Mouse (Mus musculus): ENCODE data around the gene Tbc1d10a. TPM values are rescaled to one million over a fixed set of nuclear protein-coding genes. Genes with fewer than 3 reads are reported as not detected.
A peak's percentile ranks its signal among the peaks of the same experiment; 100 is the strongest.

The Tbc1d10a gene
- 46.5 and 50.7 TPM in 2 replicates for polyA plus RNA-seq (2012; rRNA removed)

DNA sequence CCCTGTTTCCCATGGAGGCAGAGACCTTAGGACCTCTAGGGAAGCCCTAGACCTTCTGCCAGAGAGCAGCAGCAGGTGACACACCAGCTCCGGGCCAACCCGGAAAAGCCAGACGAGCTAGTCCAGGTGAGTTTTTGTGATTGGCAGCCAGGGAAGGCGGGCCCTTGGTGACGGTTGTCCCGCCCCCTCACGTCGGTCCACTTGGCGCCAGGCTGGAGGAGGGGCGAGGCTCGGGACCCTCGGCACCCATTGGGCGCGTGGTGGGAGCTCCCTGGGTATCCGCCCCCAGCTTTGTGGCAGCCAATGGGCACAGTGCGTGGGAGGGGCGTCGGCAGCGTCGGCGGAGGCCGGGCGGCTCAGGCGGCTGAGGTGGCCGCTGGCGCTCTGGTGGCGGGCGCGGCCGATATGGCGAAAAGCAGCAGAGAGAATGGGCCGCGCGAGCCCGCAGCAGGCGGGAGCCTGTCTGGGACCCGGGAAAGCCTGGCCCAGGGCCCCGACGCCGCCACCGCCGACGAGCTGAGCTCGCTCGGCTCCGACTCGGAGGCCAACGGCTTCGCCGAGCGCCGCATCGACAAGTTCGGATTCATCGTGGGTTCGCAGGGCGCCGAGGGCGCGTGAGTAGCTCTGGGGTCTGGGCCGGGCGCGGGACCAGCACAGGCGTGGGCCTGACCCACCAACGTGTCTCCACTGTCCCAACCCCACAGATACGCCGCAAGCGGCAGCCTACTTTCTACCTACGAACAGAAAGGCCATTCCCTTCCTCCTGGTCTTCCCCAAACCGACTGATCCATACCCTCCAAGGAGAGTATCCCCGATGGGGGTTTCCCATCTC lies at the start of gene Tbc1d10a:
Tbc1d10a (plus strand) TSS at position 304 of the 832 bp plus-strand sequence.
- DNase-seq (ENCODE audit: low read depth), result peak; percentile 74

DNA sequence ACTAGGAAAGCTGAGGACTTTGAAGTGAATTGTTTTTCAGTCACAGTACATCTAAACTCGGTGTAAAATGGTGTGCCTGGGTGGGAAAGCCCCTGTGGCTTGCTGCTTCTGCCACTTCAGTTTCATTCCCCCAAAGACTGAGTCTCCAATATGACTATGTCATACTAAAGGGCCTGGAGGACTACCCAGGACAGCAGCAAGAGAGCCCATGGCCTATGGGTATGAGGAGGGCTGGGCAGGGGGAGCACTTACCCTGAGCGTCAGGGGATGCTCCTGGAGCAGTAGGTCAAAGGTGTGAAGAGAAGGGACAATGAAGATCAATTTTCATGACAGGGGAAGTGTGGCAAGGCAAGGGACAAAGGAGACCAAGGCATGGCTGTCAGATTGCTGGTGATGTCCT lies 47.6 kb upstream of the Tbc1d10a start:
- DNase-seq (ENCODE audit: low read depth), result no peak

DNA sequence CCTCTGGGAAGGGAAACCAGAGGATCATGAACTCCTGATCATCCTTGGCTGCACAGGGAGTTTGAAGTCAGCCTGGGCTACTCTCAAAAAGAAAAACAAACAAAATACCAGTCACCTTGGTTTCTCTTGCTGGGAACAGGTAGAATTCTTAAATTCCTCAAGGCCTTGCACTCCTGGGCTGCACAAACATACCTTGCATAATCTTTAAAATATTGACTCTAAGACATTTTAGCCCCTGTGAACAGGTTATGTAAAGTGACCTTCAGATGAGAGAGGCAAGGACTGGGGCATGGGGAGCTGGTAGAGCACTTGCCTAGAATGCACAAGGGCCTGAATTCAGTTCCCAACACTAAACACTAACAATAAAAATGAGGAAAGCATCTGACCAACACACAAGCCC lies 45.1 kb upstream of the Tbc1d10a start:
- DNase-seq (ENCODE audit: low read depth), result no peak

GRCm38 (mm10) chr11:4142352-4142751 lies 44.2 kb upstream of the Tbc1d10a start:
- DNase-seq (ENCODE audit: low read depth), result no peak

DNA sequence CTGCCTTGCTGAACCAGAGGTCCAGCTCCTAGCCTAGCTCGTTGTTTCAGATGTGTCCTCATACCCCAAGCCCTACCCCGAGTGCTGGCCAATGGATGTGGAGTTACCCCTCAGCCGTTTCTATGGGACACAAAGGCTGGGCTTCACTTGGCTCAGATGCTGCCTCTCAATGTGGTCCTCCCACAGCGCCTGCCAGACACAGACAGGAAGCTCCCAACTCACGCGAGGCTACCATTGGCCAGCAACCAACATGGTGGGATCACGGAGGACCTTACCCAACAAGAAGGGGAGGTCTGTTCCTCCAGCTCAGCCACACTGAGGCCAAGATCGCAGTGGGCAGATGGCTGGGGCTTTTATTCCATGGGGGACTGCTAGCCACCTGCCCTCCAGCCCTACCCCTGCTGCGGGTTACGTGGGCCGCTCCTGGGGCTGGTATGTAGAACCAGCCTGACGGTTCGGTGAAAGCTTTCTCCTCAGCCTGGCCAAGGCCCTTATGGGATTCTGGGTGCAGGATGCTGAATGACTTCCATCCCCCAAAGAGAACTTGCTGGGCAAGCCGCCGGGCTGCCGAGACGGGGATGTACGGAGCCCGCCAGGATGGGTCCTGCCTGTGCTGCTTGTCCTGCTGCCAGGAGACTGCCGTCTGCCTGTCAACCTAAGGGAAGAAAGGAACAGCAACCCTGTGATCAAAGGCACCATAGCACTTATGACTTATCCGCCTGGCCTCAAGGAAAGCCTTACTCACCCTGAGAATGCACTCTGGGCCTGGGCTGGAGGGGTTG lies 43.1 kb upstream of the Tbc1d10a start:
- DNase-seq (ENCODE audit: low read depth), result no peak

GRCm38 (mm10) chr11:4146381-4146780 lies 40.2 kb upstream of the Tbc1d10a start:
- no peak for DNase-seq (ENCODE audit: low read depth)

DNA sequence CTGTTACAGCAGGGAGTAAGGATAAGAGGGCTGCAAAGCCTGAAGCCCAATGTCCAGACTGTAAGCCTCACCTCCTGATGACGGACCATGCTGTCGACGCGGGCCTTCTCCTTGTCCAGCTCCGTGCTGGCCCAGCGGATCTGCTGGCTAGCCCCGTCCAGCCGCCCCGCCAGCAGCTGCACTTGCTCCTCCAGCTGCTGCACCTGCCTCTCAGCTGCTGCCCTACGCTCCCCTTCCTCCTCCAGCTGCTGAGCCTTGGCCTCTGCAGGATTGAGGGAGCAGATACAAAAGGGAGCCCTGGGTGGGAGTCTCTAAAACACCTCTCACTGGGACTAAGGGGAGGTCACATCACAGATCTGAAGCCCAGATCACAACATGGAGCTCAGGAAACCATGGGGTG lies 39.5 kb upstream of the Tbc1d10a start:
- DNase-seq (ENCODE audit: low read depth), result no peak

- no peak for DNase-seq (ENCODE audit: low read depth)
Observed at GRCm38 (mm10) chr11:4148120-4148519, 38.5 kb upstream of the Tbc1d10a start.

GRCm38 (mm10) chr11:4148536-4149156 lies 37.9 kb upstream of the Tbc1d10a start:
- no peak for DNase-seq (ENCODE audit: low read depth)

DNA sequence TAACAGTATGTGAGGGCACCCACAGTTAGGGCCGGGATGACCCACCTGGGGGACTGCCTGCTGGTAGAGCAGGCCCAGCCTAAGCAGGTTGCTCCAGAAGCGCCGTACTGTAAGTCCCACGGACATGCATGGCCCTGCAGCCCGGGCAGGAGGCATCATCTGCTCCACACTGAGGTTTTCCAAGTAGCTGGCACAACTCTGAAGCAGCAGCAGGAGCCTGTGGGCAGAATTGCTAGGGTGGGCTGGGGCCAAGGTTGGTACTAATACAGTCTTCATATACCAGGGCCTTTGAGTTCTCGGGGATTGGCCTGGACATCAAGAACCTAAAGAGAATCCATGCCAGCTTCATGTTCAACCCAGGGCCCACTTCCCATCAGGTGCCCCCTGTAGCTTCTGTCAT lies 36.7 kb upstream of the Tbc1d10a start:
- DNase-seq (ENCODE audit: low read depth), result no peak

GRCm38 (mm10) chr11:4153694-4154093 lies 32.9 kb upstream of the Tbc1d10a start:
- DNase-seq (ENCODE audit: low read depth), result no peak

- no peak for DNase-seq (ENCODE audit: low read depth)
Observed at GRCm38 (mm10) chr11:4155641-4156040, 30.9 kb upstream of the Tbc1d10a start.

DNA sequence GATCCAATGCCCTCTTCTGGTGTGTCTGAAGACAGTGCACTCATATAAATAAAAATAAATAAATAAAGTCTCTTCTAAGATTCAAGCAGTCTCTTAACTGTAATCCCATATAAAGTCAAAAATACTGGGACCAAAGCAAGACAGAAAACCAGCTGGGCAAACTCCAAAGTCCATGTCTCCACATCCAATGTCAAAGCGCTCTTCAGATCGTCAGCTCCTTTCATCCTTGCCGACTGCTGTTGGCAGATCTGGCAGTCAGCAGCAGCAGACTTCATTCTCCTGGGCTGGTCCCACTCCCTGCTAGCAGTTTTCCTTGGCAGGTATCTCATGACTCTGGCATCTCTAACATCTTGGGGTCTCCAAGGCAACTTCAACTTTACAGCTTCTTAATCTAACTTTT lies 27.9 kb upstream of the Tbc1d10a start:
- no peak for DNase-seq (ENCODE audit: low read depth)

- DNase-seq (ENCODE audit: low read depth), result peak; percentile 10
Observed at GRCm38 (mm10) chr11:4159808-4160708, 26.5 kb upstream of the Tbc1d10a start, which contains the start of the genes Ccdc157 and Sf3a1. Gene Ccdc157, minus strand, starts transcription at chr11:4160293. Gene Sf3a1, plus strand, starts transcription at chr11:4160350.

DNA sequence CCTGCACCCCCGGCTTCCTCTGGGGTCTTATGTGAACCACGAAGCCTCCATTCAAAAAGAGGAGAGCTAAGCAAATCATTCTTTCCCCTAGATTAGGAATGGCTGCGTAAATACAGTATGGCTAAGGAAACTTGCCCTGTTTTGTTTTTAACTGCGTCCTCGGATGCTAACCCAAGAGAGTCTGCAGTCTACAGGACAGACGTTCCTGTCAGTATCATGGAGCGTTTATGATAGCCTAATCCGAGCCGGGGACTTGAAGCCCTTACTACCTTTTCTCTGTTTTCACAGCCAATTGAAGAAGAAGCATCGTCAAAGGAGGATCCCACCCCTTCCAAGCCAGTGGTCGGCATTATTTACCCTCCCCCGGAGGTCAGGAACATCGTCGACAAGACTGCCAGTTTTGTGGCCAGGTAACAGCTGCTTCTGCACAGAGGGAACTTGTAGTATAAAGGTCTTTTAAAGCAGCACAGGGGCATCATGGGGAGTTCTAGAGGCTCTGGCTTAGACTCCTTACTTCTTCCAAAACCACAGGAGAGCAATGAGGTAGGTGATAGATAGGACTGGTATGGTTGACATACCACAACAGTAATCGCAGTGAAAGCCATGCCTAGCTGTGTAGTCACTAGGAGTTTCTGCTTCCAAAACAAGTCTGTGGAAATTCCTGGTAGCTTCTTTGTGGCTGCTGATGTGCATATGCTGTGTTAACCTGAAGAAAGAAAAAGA lies 25.7 kb upstream of the Tbc1d10a start:
- no peak for DNase-seq (ENCODE audit: low read depth)

GRCm38 (mm10) chr11:4164701-4165100 lies 21.9 kb upstream of the Tbc1d10a start:
- no peak for DNase-seq (ENCODE audit: low read depth)

DNA sequence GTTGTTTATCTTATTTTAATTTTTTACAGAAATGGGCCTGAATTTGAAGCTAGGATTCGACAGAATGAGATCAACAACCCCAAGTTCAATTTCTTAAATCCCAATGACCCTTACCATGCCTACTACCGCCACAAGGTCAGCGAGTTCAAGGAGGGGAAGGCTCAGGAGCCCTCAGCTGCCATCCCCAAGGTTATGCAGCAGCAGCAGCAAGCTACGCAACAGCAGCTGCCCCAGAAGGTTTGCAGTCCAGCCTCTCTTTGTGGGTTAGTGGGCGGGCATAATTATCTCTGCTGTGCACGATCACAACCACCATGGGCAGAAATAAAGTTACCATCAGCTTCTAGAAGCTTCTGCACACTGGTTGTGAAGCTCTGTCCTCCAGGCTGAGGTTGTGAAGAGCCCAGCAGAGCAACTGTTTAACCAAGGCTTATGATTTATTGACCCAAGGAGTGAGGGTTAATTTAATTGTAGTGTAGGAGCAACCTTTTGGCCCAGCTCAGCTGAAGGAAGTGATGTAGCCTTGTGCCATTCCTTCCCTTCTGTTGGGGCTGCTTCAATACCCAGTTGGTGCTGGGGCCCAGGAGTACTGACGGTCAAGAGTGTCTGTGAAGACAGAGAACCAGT lies 20.0 kb upstream of the Tbc1d10a start:
- no peak for DNase-seq (ENCODE audit: low read depth)

- DNase-seq (ENCODE audit: low read depth), result no peak
Observed at GRCm38 (mm10) chr11:4174586-4174985, 12.0 kb upstream of the Tbc1d10a start.

DNA sequence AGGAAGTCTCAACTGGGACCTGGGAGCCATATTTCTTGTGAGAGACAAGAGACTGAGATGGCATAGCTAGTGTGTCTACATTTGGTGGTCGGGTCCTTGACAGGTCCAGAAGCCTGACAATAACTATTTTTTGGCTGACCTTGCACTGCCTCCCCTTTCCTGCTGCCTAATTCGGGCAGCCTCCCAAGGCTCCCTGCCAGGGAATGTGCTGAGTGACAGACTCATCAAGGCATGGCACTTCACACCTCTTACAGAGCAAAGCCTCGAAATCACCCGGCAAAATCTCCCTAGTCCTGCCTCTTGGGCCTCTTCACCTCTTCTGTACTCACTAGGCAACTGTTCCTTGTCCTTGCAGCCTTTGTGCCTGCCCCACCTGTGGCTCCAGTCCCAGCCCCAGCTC lies 8.9 kb upstream of the Tbc1d10a start:
- DNase-seq (ENCODE audit: low read depth), result no peak

DNA sequence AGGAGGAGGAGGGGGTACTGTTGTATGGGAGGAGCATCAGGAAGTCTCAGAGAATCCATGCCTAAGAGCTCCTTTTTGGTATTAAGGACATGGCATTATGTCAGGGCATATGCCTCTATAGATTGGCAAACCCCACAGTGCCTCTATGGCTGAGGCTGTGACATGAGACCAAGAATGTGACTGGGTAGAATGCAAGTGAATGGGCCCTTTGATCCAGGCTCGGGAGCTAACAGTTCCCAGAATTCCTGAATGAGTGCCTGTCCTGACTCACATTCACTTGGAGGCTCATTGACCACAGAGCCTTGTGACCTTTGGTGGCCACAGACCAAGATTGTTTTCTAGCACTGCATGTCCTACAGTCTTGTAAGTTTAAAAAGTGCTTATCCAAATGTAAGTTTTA lies 4.5 kb upstream of the Tbc1d10a start:
- DNase-seq (ENCODE audit: low read depth), result no peak
